ENCODE assay signal across 8 mouse cellular contexts in genomic region chr7:19227883-19228792, GRCm38 (mm10). TPM values are rescaled to one million over a fixed set of nuclear protein-coding genes. Genes with fewer than 3 reads are reported as not detected.
DNase-seq lines count a peak whose midpoint lies in the region; ATAC-seq lines count a peak whose summit lies in the region.

Gene Opa3, plus strand, starts transcription at chr7:19228334.

- under 1% methylated on average over 89 of the region's 91 CpGs for WGBS in hindbrain, embryonic 11.5 days

- no peaks in the 10 kb centered on the region for H3K9me3 ChIP-seq in hindbrain, embryonic 11.5 days (ENCODE audit: control insufficient read depth, low read length)

- peak within 1 kb of the TSS; percentile 98 for H3K27ac ChIP-seq in hindbrain, embryonic 11.5 days (ENCODE audit: low read depth, low read length)

- H3K4me1 ChIP-seq in hindbrain, embryonic 11.5 days (replicated peaks; ENCODE audit: control insufficient read depth, insufficient read depth, low read length), result peaks cover 6% of the 10 kb centered on the region

- H3K27me3 ChIP-seq in hindbrain, embryonic 11.5 days (ENCODE audit: control insufficient read depth, insufficient read depth, low read length), result no peaks in the 10 kb centered on the region

- H3K4me3 ChIP-seq in hindbrain, embryonic 11.5 days (ENCODE audit: low read depth, low read length), result peak within 1 kb of the TSS; percentile 50

- H3K9ac ChIP-seq in hindbrain, embryonic 11.5 days (ENCODE audit: low read depth, low read length), result peak within 1 kb of the TSS; percentile 80

- H3K36me3 ChIP-seq in hindbrain, embryonic 11.5 days (ENCODE audit: control insufficient read depth, insufficient read depth, low read length), result no peaks in the 10 kb centered on the region

- DNase-seq in Muller cell, postnatal 12 days (ENCODE audit: inconsistent ontology term), result peak; percentile 99
- DNase-seq in cerebellum, adult 9-11 months, result peak; percentile 100
- peak; percentile 99 to 100 for DNase-seq in frontal cortex, adult 2 months (ENCODE audit: extremely low spot score in 1 of 2, low spot score in 1 of 2)
- DNase-seq in hindbrain, embryonic 11.5 days (ENCODE audit: low spot score), result peak; percentile 100
- peak; percentile 98 for DNase-seq in layer of hippocampus, postnatal 10 days (ENCODE audit: low spot score in 2 of 2)
- DNase-seq in lung, postnatal 10 days, result peak; percentile 100
- DNase-seq in ovary, postnatal 36 days (ENCODE audit: low spot score), result peak; percentile 97
- DNase-seq in thymus, postnatal 25 days, result peak; percentile 99

- ATAC-seq in hindbrain, embryonic 11.5 days (ENCODE audit: low FRiP score), result peak; percentile 95

- H3K4me2 ChIP-seq in hindbrain, embryonic 11.5 days (replicated peaks; ENCODE audit: low read depth, low read length), result peak within 1 kb of the TSS; percentile 80

RNA-seq across cellular contexts. Expression of gene Opa3, which starts in this region (rescaled TPM):
- 40.9 and 41.0 TPM in 2 replicates for polyA plus RNA-seq in frontal cortex, adult 2 months (2012; rRNA removed)
- polyA plus RNA-seq in hindbrain, embryonic 11.5 days (2014; fragmentation: Nextera tagmentation; extraction: Ambion mirVana), result 42.2 and 42.4 TPM in 2 replicates
- 10 to 100 TPM; 36.2 to 37.8 TPM for total RNA-seq in layer of hippocampus, postnatal 10 days (2021)

Comparison
In these comparisons a context has a peak if more than half of its experiments do, and no peak if none do; other contexts are left out.
1. Peak in every context shown above with its lines: DNase-seq, ATAC-seq, H3K4me3 ChIP-seq and H3K27ac ChIP-seq.